Comparison of ENCODE assay signal across 8 mouse cellular contexts in genomic region chr12:54862606-54863535, GRCm38 (mm10). TPM values are rescaled to one million over a fixed set of nuclear protein-coding genes. Genes with fewer than 3 reads are reported as not detected.
DNase-seq lines count a peak whose midpoint lies in the region; ATAC-seq and TF ChIP-seq lines count a peak whose summit lies in the region.

TSS of gene Cfl2 (minus strand) at chr12:54862877.

- intact Hi-C loops in heart, adult 2 months (cut with DNase I): loop anchor here (1.0 to 5.0 kb wide), 3 partner anchors 16 to 166 kb away; partner anchors contain the start of gene Eapp

- peak; percentile 56 for TF ChIP-seq CTCF in heart, adult 2 months (IDR thresholded peaks at IDR 0.05)

- H3K9ac ChIP-seq in embryonic facial prominence, embryonic 13.5 days: peak within 1 kb of the TSS; percentile 96
- peak within 1 kb of the TSS; percentile 96 for H3K9ac ChIP-seq in heart, adult 2 months (ENCODE audit: low read depth, low read length)
- peak within 1 kb of the TSS; percentile 98 for H3K9ac ChIP-seq in limb, embryonic 12.5 days (replicated peaks)
- H3K9ac ChIP-seq in midbrain, embryonic 14.5 days (replicated peaks; ENCODE audit: low read length): peak within 1 kb of the TSS; percentile 98

- H3K4me2 ChIP-seq in embryonic facial prominence, embryonic 13.5 days: peak within 1 kb of the TSS; percentile 70
- peak within 1 kb of the TSS; percentile 68 for H3K4me2 ChIP-seq in limb, embryonic 12.5 days
- peak within 1 kb of the TSS; percentile 62 for H3K4me2 ChIP-seq in midbrain, embryonic 14.5 days (ENCODE audit: low read length)

- ATAC-seq in embryonic facial prominence, embryonic 13.5 days (ENCODE audit: insufficient number of reproducible peaks, insufficient read depth, low FRiP score, low TSS enrichment, low read depth): peak; percentile 88
- ATAC-seq in limb, embryonic 12.5 days (ENCODE audit: insufficient number of reproducible peaks, insufficient read depth, low FRiP score, low TSS enrichment, low read depth): peak; percentile 87
- ATAC-seq in midbrain, embryonic 14.5 days (ENCODE audit: low FRiP score, low TSS enrichment): peak; percentile 92

- peaks cover 13% of the 10 kb centered on the region for H3K36me3 ChIP-seq in embryonic facial prominence, embryonic 13.5 days
- H3K36me3 ChIP-seq in heart, adult 2 months (ENCODE audit: control insufficient read depth, insufficient read depth, low read length): peaks cover 26% of the 10 kb centered on the region
- peaks cover 17% of the 10 kb centered on the region for H3K36me3 ChIP-seq in limb, embryonic 12.5 days
- peaks cover 14% of the 10 kb centered on the region for H3K36me3 ChIP-seq in midbrain, embryonic 14.5 days (ENCODE audit: control insufficient read depth, insufficient read depth, low read length)

- no peak for TF ChIP-seq EP300 in heart, adult 2 months (IDR thresholded peaks at IDR 0.05; ENCODE audit: insufficient read depth, low read depth, low read length)

- H3K4me1 ChIP-seq in embryonic facial prominence, embryonic 13.5 days: peaks cover 9% of the 10 kb centered on the region
- H3K4me1 ChIP-seq in heart, adult 2 months (ENCODE audit: control insufficient read depth, insufficient read depth, low read length): peaks cover 2% of the 10 kb centered on the region; the same call in 1 of the 2 replicates
- H3K4me1 ChIP-seq in limb, embryonic 12.5 days (replicated peaks): peaks cover 14% of the 10 kb centered on the region
- H3K4me1 ChIP-seq in midbrain, embryonic 14.5 days (ENCODE audit: control insufficient read depth, insufficient read depth, low read length): peaks cover 11% of the 10 kb centered on the region

- H3K79me2 ChIP-seq in heart, adult 2 months (replicated peaks; ENCODE audit: control insufficient read depth, insufficient read depth, low read length): no peaks in the 10 kb centered on the region

- peak; percentile 80 for DNase-seq in 416B (ENCODE audit: low read depth)
- peak; percentile 57 to 69 for DNase-seq in adrenal gland, postnatal 4 days (ENCODE audit: low spot score in 2 of 2)
- peak; percentile 88 to 90 for DNase-seq in heart, adult 2 months
- DNase-seq in kidney, adult 8-10 months: peak; percentile 71 to 79
- peak; percentile 89 for DNase-seq in midbrain, embryonic 14.5 days
- DNase-seq in spleen, adult 12 weeks (ENCODE audit: low spot score): peak; percentile 67

- H3K9me3 ChIP-seq in embryonic facial prominence, embryonic 13.5 days: no peaks in the 10 kb centered on the region
- H3K9me3 ChIP-seq in limb, embryonic 12.5 days: no peaks in the 10 kb centered on the region
- H3K9me3 ChIP-seq in midbrain, embryonic 14.5 days (ENCODE audit: control insufficient read depth, low read length): no peaks in the 10 kb centered on the region

- peak; percentile 66; the same call in 1 of the 2 replicates for TF ChIP-seq POLR2A in heart, adult 2 months (IDR thresholded peaks at IDR 0.05; ENCODE audit: insufficient read depth, low read depth, low read length)

- no peaks in the 10 kb centered on the region for H3K27me3 ChIP-seq in embryonic facial prominence, embryonic 13.5 days
- H3K27me3 ChIP-seq in heart, adult 2 months (ENCODE audit: control insufficient read depth, insufficient read depth, low read length): no peaks in the 10 kb centered on the region
- no peaks in the 10 kb centered on the region for H3K27me3 ChIP-seq in limb, embryonic 12.5 days
- no peaks in the 10 kb centered on the region for H3K27me3 ChIP-seq in midbrain, embryonic 14.5 days (ENCODE audit: control insufficient read depth, insufficient read depth, low read length)

- H3K4me3 ChIP-seq in embryonic facial prominence, embryonic 13.5 days: peak within 1 kb of the TSS; percentile 90
- H3K4me3 ChIP-seq in heart, adult 2 months: peak within 1 kb of the TSS; percentile 96
- H3K4me3 ChIP-seq in limb, embryonic 12.5 days (replicated peaks): peak within 1 kb of the TSS; percentile 96
- H3K4me3 ChIP-seq in midbrain, embryonic 14.5 days (replicated peaks; ENCODE audit: low read depth, low read length): peak within 1 kb of the TSS; percentile 91

- WGBS in embryonic facial prominence, embryonic 13.5 days: under 1% methylated on average over 80 of the region's 82 CpGs
- WGBS in heart, adult 2 months: 1% methylated on average over 71 of the region's 82 CpGs
- WGBS in limb, embryonic 12.5 days: under 1% methylated on average over 70 of the region's 82 CpGs
- under 1% methylated on average over 82 of the region's 82 CpGs for WGBS in midbrain, embryonic 14.5 days

- H3K27ac ChIP-seq in embryonic facial prominence, embryonic 13.5 days: peak within 1 kb of the TSS; percentile 96
- peak within 1 kb of the TSS; percentile 99 for H3K27ac ChIP-seq in heart, adult 2 months
- peak within 1 kb of the TSS; percentile 98 for H3K27ac ChIP-seq in limb, embryonic 12.5 days
- H3K27ac ChIP-seq in midbrain, embryonic 14.5 days (replicated peaks; ENCODE audit: low read depth, low read length): peak within 1 kb of the TSS; percentile 98

RNA-seq across cellular contexts. Expression of gene Cfl2, which starts in this region (rescaled TPM):
- 100 to 1,000 TPM; 172 to 180 TPM for total RNA-seq in adrenal gland, postnatal 4 days (2021)
- 124 and 128 TPM in 2 replicates for polyA plus RNA-seq in embryonic facial prominence, embryonic 13.5 days (2015; fragmentation: Nextera tagmentation; extraction: Ambion mirVana)
- total RNA-seq in heart, adult 2 months (2021): 100 to 1,000 TPM; 333 to 392 TPM
- 156 and 340 TPM in 2 replicates for polyA plus RNA-seq in heart, adult 2 months (2012; rRNA removed)
- 144 TPM in 2 replicates for polyA plus RNA-seq in limb, embryonic 12.5 days (2016; fragmentation: Nextera tagmentation; extraction: Ambion mirVana)
- 283 and 312 TPM in 2 replicates for polyA plus RNA-seq in midbrain, embryonic 14.5 days (2014; fragmentation: Nextera tagmentation; extraction: Ambion mirVana)

Comparison
In these comparisons a context has a peak if more than half of its experiments do, and no peak if none do; other contexts are left out.
1. Peak in every context shown above with its lines: DNase-seq, ATAC-seq, H3K4me3 ChIP-seq and H3K27ac ChIP-seq.